Mouse (Mus musculus) embryo, embryonic 10 days (tissue): ENCODE results near the gene Hesx1.
"Not testable (repeated sequence)": the region's sequence is repeated elsewhere in the genome, so short reads cannot be mapped to it uniquely, and the experiment has no call there.

Source experiments
- DNase-seq: peaks from one replicate; pipeline ENCODE4 v3.0.0-alpha.2; 2015; ENCODE audit warnings: low spot score

Gene Hesx1

DNA sequence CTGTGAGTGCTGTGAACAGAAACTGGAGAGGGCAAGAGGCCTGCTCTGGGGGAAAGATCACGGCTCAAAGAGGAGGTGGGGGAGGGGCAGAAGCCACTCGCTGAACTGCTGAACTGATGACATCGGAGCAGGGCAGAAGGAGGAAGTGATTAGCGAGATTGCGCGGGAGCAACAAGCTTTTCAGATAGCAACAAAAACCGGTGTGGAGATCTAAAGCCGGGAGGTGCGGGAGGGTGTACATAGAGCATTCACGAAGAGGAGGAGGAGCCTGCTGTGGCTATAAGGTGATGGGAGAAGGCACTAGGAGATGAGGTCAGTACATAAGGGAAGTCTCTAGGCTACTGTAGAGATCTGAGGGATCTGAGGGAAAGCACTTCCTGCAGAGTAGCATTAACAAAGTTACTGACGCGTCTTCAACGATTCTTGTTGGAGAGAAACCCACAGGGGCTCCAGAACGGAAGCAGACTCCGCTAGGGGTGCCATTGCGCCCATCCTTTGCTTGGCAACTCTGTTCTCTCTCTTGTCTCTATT is at the start of gene Hesx1:
Hesx1 (plus strand) TSS at position 206 of the 531 bp plus-strand sequence.
- DNase-seq = peak; percentile 84

DNA sequence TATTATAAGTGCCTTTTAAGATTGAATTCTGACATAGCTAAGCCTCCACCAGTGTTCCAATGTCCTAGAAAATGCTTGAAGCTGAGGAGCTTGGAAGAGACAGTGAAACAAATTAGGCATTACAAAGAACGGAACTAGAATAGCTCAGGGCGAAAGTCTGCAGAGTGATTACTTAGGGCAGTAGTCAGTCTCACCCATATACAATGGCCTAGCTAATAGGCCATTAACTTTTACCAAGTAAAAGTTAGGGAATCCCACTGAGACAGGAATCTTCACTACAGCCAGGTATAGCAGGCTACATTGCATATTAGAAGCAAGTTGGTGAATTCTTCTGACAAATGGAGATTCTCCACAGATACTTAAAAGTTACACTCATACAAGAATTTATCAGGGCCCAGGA is 38.1 kb upstream of the Hesx1 start:
- DNase-seq = not testable (repeated sequence)

- DNase-seq = no peak
These were observed 33.7 kb upstream of the Hesx1 start for GRCm38 (mm10) chr14:26960518-26960917.

GRCm38 (mm10) chr14:26969164-26969563 is 25.1 kb upstream of the Hesx1 start:
- no peak for DNase-seq

GRCm38 (mm10) chr14:26969856-26970407 is 24.3 kb upstream of the Hesx1 start:
- DNase-seq = peak; percentile 74

DNA sequence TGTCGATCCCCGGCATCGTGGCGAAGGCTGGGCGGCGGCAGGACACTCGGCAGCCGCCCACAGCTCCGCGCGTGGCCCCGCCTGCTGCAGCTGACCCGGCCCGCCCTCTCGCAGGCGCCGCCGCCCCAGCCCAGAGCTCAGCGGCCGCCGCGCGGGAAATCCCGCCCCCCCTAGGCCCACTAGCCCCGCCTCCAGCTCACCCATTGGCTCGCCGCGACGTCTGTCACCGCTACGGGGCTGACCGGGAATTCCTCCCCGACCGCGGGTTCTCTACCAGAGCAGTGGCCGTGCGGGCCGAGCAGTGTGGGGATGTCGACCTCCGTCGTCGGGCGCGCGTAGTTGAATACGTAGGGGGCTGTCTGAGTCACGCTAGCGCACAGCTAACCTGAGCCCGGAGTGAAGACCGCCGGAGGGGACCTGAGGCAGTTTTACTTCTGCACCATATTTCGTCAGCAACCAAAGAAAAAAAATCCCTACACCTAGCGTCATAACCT is 23.7 kb upstream of the Hesx1 start:
- peak; percentile 96 for DNase-seq

GRCm38 (mm10) chr14:26971106-26971789 is 23.0 kb upstream of the Hesx1 start, which contains the start of gene Appl1:
Gene Appl1 (minus strand): TSS chr14:26971232.
- DNase-seq = no peak

GRCm38 (mm10) chr14:26973089-26973488 is 21.1 kb upstream of the Hesx1 start:
- DNase-seq = no peak

DNA sequence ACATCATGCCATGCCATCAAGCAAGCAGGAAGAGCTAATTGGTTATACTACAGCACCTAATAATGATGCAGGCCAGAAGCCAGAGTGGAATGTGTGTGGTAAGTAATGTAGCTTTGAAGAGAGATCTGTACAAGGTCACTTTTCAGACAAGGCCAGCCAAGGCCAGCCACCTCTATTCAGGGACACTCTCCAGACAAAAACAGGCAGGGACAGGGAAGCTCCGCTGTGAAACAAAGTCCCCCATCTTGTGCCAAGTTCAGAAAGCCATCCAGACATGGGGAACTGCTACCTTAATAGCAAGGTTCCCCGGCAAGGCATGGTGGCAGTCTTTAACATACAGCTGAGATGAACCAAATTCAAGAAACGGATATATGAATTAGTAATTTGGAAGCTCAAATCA is 18.7 kb upstream of the Hesx1 start:
- no peak for DNase-seq

DNA sequence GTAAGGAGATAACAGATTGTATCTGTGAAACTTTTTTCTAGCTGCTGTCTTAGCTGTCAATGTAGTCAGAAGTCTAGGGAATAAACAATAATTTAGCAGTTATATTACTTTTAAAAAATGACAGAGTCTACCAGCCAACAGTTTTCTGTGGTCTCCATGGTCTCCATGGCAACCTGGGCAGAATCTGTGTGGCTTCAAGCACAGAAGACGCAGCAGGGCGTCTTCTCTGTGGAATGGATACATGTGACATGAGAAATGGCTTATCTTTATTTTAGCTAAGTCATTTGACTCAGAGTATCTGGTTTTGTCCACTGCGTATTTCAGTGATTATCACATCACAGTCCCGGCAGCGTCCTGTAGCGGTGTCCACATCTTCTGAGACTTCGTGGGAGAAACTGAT is 18.0 kb upstream of the Hesx1 start:
- DNase-seq = peak; percentile 46

- DNase-seq = no peak
These were observed 16.7 kb upstream of the Hesx1 start for GRCm38 (mm10) chr14:26977500-26977899.

DNA sequence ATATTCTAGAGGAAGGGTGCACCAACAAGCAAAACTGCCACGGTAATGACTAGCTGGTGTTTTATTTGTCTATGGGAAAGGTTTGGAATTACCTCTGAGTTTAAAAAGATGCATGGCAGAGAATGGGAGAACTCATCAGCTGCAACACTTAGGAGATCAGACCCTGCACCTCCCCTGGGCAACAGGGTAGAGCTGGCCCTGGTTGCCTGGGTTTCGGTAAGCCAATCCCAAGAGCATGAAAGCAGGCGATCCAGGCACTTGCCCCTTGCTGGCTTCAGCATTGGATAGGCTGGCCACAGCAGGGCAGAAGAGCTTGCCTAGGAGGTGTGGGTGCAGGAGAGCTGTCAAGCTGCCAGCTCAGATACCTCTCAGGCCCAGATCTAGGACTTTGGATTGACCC is 14.4 kb upstream of the Hesx1 start:
- DNase-seq = no peak

- no peak for DNase-seq
These were observed 13.2 kb upstream of the Hesx1 start for GRCm38 (mm10) chr14:26981021-26981420.

- no peak for DNase-seq
These were observed 12.6 kb upstream of the Hesx1 start for GRCm38 (mm10) chr14:26981494-26982149.

GRCm38 (mm10) chr14:26982150-26982530 is 12.1 kb upstream of the Hesx1 start:
- no peak for DNase-seq

DNA sequence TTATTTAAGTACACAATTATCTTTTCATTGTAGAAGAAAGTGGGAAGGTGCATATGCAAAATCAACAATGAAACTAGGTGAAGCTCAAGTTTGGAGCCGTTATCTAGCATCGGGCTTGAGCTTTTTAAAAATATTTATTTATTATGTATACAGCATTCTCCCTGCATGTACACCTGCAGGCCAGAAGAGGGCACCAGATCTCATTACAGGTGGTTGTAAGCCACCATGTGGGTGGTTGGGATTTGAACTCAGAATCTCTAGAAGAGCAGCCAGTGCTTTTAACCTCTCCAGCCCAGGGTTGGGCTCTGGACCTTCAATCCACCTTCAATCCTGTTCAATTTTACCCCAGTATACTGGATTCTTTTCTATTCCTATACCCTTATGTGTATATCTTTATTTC is 5.5 kb upstream of the Hesx1 start:
- DNase-seq = peak; percentile 29

DNA sequence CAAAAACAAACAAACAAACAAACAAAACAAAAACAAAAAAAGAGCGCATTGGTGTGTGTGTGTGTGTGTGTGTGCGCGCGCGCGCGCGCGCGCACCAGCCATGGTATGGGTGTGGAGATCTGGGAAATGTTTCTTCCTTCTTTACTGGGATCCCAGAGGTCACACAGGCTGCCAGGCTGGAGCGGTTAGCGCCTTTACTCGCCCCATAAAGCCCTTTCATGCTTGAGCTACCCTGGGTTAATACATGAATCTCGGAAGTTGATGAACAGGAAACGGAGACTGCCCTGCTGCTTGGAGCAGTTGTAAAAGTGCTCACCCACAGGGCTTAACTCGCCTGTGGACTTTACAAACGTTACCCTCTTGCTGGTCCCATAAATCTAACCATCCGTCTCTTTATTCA is 2.6 kb upstream of the Hesx1 start:
- DNase-seq = peak; percentile 44

DNA sequence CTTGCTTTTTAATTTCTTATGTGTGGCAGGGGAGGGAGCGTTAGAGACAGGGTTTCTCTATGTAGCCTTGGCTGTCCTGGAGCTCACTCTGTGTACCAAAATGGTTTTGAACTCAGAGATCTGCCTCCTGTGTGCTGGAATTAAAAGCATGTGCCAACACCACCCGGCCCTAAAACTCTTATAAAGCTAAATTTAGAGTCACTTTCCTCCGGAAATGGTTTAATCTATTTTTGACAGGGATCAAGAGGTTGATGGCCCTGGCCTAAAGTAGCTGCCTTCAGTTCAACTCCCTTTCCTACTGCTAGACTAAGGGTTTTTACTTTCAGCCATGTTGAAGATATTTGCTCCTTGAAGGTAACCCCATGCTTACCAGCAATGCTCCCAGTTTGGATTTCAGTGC is 789 bp upstream of the Hesx1 start:
- DNase-seq = no peak

- no peak for DNase-seq
These were observed 2.0 kb downstream of the Hesx1 start for GRCm38 (mm10) chr14:26996257-26996656.

GRCm38 (mm10) chr14:27000386-27000785 is 6.2 kb downstream of the Hesx1 start:
- peak; percentile 16 for DNase-seq

GRCm38 (mm10) chr14:27004906-27005305 is 10.7 kb downstream of the Hesx1 start:
- DNase-seq = no peak

GRCm38 (mm10) chr14:27005937-27006336 is 11.7 kb downstream of the Hesx1 start:
- no peak for DNase-seq

DNA sequence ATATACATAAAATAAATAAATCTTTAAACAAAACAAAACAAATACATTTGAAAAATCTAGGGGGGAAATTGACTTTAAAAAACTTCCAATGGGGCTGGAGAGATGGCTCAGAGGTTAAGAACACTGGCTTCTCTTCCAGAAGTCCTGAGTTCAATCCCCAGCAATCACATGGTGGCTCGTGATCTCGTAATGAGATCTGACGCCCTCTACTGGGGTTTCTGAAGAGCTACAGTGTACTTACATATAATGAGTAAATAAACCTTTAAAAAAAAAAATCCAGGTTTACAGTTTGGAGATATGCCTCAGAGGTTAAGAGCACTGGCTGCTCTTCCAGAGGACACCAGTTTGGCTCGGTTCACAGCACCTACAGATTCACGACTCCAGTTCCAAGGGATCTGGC is 17.3 kb downstream of the Hesx1 start:
- no peak for DNase-seq
